Mouse (Mus musculus) liver, adult 2 months (tissue): ENCODE measurements around the gene Lrrc41. TPM values are rescaled to one million over a fixed set of nuclear protein-coding genes. Genes with fewer than 3 reads are reported as not detected.

Experiments
- DNase-seq: peaks from one replicate; pipeline ENCODE4 v3.0.0-alpha.2; 2011; ENCODE audit warnings: low read depth, low spot score; ENCODE audit errors: extremely low read depth
- H3K27ac ChIP-seq: fragments of 200-500 bp; replicated peaks from 2 replicates; pipeline ENCODE4 v1.5.1; 2012; ENCODE audit warnings: low read depth, mild to moderate bottlenecking, control low read depth, inconsistent platforms, low read length; ENCODE audit not compliant: insufficient read depth
- H3K27me3 ChIP-seq: fragments of 200-500 bp; 2 replicates; pipeline ENCODE4 v1.6.1; 2012; ENCODE audit warnings: mild to moderate bottlenecking, moderate library complexity, low read length, inconsistent platforms; ENCODE audit not compliant: control insufficient read depth, insufficient read depth
- H3K36me3 ChIP-seq: fragments of 200-500 bp; 2 replicates; pipeline ENCODE4 v1.6.1; 2012; ENCODE audit warnings: low read length, inconsistent platforms; ENCODE audit not compliant: control insufficient read depth, insufficient read depth
- H3K4me1 ChIP-seq: fragments of 200-500 bp; 2 replicates; pipeline ENCODE4 v1.6.1; 2011; ENCODE audit warnings: low read length; ENCODE audit not compliant: control insufficient read depth, insufficient read depth
- H3K4me3 ChIP-seq: fragments of 200-500 bp; 2 replicates; pipeline ENCODE4 v1.5.1; 2011; ENCODE audit warnings: low read depth, mild to moderate bottlenecking, control low read depth, low read length, moderate library complexity; ENCODE audit not compliant: insufficient read depth
- H3K79me2 ChIP-seq: fragments of 200-500 bp; 2 replicates; pipeline ENCODE4 v1.6.1; 2012; ENCODE audit warnings: inconsistent platforms, mild to moderate bottlenecking, low read length, moderate library complexity; ENCODE audit not compliant: control insufficient read depth, insufficient read depth
- H3K9ac ChIP-seq: fragments of 200-500 bp; 2 replicates; pipeline ENCODE4 v1.6.1; 2012; ENCODE audit warnings: low read depth, mild to moderate bottlenecking, control low read depth, inconsistent platforms, low read length
- CTCF ChIP-seq: fragments of 200-500 bp; IDR thresholded peaks from 2 replicates; pipeline ENCODE4 v1.5.1; 2011; ENCODE audit warnings: low read depth, low read length, control low read depth
- POLR2A ChIP-seq: fragments of 200-500 bp; IDR thresholded peaks from 2 replicates; pipeline ENCODE4 v1.6.1; 2011; ENCODE audit warnings: low read length, control low read depth; ENCODE audit not compliant: insufficient read depth; ENCODE audit errors: extremely low read depth
- WGBS: fragments of 180-500 bp; shearing (Covaris S2); methylation state at CpG from one replicate; pipeline ENCODE4 v1.1.7; 2018; 5-methylcytosine and 5-hydroxymethylcytosine counted together
- polyA plus RNA-seq: library from polyadenylated mRNA; depleted of rRNA; stranded (reverse); fragments of >200 nt; gene quantifications from 2 replicates; pipeline ENCODE4 v1.2.3, GENCODE M21; 2012
- total RNA-seq: library from RNA; depleted of rRNA; stranded (reverse); fragments of >200 nt; gene quantifications from 2 replicates; pipeline ENCODE4 v1.2.3, GENCODE M21; 2014

Lrrc41 gene
- total and polyA plus RNA-seq, 2 experiments: 18.5 to 45.8 TPM

DNA sequence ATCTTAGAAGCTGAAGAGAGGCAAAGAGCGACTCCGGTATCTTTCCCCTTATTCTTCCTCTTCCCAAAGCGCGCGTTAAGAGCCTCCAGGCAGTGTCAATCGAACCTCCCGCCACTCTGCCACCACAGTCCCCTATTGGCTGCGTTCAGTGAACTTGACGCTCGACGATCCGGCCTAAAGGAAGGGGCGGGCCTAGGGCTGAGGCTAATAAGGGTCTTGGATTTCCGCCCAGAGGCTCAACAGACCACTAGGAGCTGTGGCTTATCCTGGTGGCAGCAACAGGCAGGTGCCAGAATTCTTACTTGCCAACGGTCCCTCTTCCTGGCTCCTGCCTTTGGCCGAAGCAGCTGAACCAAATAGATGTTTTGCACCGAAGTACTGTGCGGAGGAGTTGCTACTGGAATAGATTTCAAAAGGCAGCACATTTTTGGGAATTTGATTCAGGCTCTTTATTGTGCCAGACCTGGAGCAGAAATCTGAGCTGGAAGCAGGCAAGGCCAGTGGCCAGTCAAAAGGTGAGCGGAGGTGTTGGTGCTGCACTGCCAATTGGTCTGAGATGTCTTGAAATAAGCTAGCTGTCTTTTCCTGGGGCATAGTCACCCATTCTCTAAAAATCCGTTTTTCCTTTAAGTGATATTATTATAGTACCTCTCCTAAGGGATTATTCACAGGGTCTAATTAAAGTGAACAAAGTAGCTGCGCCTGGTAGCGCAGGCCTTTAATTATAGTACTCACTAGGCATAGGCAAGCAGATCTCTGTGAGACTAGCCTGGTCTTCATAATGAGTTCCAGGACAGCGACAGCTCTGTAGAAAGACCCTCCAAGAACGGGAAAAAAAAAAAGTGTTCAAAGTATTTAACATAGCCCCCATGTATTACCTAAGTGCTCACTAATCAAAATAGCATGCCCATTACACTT lies 48.8 kb downstream of the Lrrc41 start, which contains the start of the genes Rad54l and Pomgnt1:
Gene Rad54l (minus strand): TSS at position 89 of the 918 bp plus-strand sequence.
Gene Pomgnt1 (plus strand): TSS at position 239 of the 918 bp plus-strand sequence.
- no peak for TF ChIP-seq POLR2A
- TF ChIP-seq CTCF: peak; percentile 17; the same call in 1 of the 2 replicates
- peak within 1 kb of the TSS; percentile 75 for H3K9ac ChIP-seq
- no peak within 1 kb of the TSS for H3K27ac ChIP-seq
- H3K36me3 ChIP-seq: no peaks in the 10 kb centered on the region
- 7% methylated on average over 24 of the region's 24 CpGs for WGBS
- 0 out of 2 replicates have a peak, but pooled peaks cover 2% of the 10 kb centered on the region for H3K4me1 ChIP-seq
- H3K79me2 ChIP-seq: no peaks in the 10 kb centered on the region
- H3K27me3 ChIP-seq: no peaks in the 10 kb centered on the region
- DNase-seq: peak; percentile 52
- H3K4me3 ChIP-seq: peak within 1 kb of the TSS; percentile 62

DNA sequence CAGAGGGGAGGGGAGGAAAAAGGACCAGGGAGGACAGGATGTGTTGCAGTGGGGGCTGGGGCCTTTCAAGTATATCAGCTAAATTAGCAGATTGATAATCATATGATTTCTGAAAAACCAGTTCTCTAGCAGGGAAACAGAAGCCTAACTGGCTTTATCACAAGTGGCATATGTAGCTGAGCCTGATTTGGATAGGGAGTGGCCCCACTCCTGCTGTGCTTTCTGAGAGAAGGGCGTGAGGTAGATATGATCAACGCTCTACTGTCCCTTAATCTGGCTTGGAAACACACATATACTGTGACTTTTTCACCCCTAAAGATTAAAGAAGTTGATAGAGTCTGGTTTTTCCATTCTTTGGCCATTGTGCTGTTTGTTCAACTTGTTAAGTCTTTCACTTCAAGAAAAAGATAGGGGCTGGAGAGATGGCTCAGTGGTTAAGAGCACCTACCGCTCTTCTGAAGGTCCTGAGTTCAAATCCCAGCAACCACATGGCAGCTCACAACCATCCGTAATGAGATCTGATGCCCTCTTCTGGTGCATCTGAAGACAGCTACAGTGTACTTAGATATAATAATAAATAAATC lies 50.8 kb downstream of the Lrrc41 start:
- H3K79me2 ChIP-seq: no peaks in the 10 kb centered on the region
- 0 out of 2 replicates have a peak, but pooled peaks cover 2% of the 10 kb centered on the region for H3K4me1 ChIP-seq
- TF ChIP-seq POLR2A: no peak
- TF ChIP-seq CTCF: no peak
- H3K27ac ChIP-seq: no peak overlapping the region
- 95% methylated on average over 4 of the region's 4 CpGs for WGBS
- DNase-seq: no peak
- H3K36me3 ChIP-seq: no peaks in the 10 kb centered on the region
- no peak overlapping the region for H3K9ac ChIP-seq
- no peak overlapping the region for H3K4me3 ChIP-seq
- H3K27me3 ChIP-seq: no peaks in the 10 kb centered on the region

DNA sequence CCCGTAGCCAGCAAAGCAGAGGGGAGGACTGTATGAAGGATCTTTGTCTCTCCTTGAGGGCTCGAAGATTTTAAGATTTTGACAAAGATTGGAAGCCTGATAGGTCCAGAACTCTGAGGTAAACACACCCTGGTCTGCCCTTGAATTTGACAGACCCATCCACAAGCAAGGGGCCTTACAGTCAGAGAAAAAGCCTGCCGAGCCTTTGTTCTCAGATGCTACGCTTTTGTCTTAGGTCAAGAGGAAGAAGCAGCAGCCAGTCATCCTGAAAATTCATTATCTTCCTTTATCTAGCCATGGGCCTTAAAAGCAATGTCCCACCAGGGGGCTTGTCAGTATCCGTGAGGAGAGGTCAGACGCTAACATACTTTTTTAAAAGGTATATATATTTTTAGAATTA lies 52.9 kb downstream of the Lrrc41 start:
- 89% methylated on average over 6 of the region's 6 CpGs for WGBS
- no peaks in the 10 kb centered on the region for H3K36me3 ChIP-seq
- no peak for TF ChIP-seq POLR2A
- TF ChIP-seq CTCF: no peak

DNA sequence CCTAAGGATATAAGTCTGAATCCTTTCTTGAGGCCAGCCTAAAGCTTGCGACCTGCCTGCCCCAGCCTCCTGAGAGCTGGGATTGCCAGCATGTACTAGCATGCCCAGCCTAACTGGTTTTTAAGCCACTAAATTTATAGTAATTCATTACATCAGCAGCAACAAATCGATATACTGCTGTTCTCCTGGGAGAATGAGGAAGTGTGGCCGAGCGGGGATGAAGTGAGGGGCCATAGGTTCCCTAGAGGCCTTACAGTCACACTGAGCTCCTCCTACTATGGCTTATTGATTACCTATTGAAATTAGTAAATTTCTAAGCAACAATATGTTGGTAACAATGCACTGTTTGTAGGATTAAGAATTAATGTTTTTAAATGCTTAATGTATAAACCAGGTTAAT lies 58.1 kb downstream of the Lrrc41 start:
- DNase-seq: no peak
- Histone ChIP-seq H3K79me2 (no peaks in the 10 kb centered on the region), H3K4me3 (no peak overlapping the region), H3K27me3 (no peaks in the 10 kb centered on the region), H3K9ac (no peak overlapping the region), H3K36me3 (no peaks in the 10 kb centered on the region), H3K4me1 (no peaks in the 10 kb centered on the region), H3K27ac (no peak overlapping the region)
- 84% methylated on average over 4 of the region's 4 CpGs for WGBS
- TF ChIP-seq POLR2A: no peak
- TF ChIP-seq CTCF: no peak

More for the DNA sequence above, 52.9 kb downstream of the Lrrc41 start:
- no peak overlapping the region for H3K9ac ChIP-seq
- no peaks in the 10 kb centered on the region for H3K27me3 ChIP-seq
- H3K27ac ChIP-seq: no peak overlapping the region
- H3K4me3 ChIP-seq: no peak overlapping the region
- H3K79me2 ChIP-seq: no peaks in the 10 kb centered on the region
- no peak for DNase-seq
- 0 out of 2 replicates have a peak, but pooled peaks cover 2% of the 10 kb centered on the region for H3K4me1 ChIP-seq

DNA sequence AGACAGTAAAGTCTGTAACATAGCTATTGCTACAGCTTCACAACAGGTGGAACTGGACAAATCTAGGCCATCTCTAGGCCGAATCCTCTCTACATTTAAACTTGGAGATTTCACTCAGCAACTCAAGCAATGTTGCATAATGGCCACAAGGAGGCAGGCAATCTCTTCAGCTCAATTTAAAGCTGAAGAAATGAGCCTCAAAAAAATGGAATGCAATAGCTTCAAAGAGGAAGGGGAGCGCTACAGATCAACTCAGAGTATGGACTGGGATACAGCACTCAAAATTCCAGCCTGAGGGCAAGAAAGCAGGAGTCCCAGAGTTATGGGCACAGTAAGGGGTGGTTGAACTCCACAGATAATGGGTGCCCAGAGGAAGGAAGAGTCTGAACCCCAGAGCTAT lies 59.9 kb downstream of the Lrrc41 start:
- Histone ChIP-seq H3K4me1 (no peaks in the 10 kb centered on the region), H3K27me3 (no peaks in the 10 kb centered on the region), H3K4me3 (no peak overlapping the region), H3K36me3 (no peaks in the 10 kb centered on the region), H3K79me2 (no peaks in the 10 kb centered on the region), H3K27ac (no peak overlapping the region), H3K9ac (no peak overlapping the region)
- WGBS: 60% methylated on average over 2 of the region's 2 CpGs
- no peak for TF ChIP-seq POLR2A
- peak; percentile 47 for TF ChIP-seq CTCF
- peak; percentile 42 for DNase-seq
